Mouse (Mus musculus): ENCODE data around the gene Zfp534. TPM values are rescaled to one million over a fixed set of nuclear protein-coding genes. Genes with fewer than 3 reads are reported as not detected.

Zfp534 gene
- polyA plus RNA-seq, 1 experiment from 2014 or later: not detected

Other genes with a start within 250 kb of the Zfp534 start
- gene Zfp982, start 210.1 kb downstream of the Zfp534 start, polyA plus RNA-seq (2014; fragmentation: Nextera tagmentation; extraction: Ambion mirVana): 8.6 and 9.7 TPM in 2 replicates
- 0.52 and 0.61 TPM in 2 replicates for gene Gm16503, start 162.3 kb downstream of the Zfp534 start, polyA plus RNA-seq (2014; fragmentation: Nextera tagmentation; extraction: Ambion mirVana)
- gene Zfp985, start 149.3 kb downstream of the Zfp534 start, polyA plus RNA-seq (2014; fragmentation: Nextera tagmentation; extraction: Ambion mirVana): 0.07 and 0.19 TPM in 2 replicates
- gene Zfp979, start 60.0 kb downstream of the Zfp534 start, polyA plus RNA-seq (2014; fragmentation: Nextera tagmentation; extraction: Ambion mirVana): 5.7 TPM in 2 replicates
- 9.8 and 11.6 TPM in 2 replicates for gene Zfp984, start 107.2 kb upstream of the Zfp534 start, polyA plus RNA-seq (2014; fragmentation: Nextera tagmentation; extraction: Ambion mirVana)
- gene Zfp933, start 145.8 kb upstream of the Zfp534 start, polyA plus RNA-seq (2014; fragmentation: Nextera tagmentation; extraction: Ambion mirVana): 4.9 and 6.9 TPM in 2 replicates
- 23.9 and 24.9 TPM in 2 replicates for gene Miip, start 166.3 kb upstream of the Zfp534 start, polyA plus RNA-seq (2014; fragmentation: Nextera tagmentation; extraction: Ambion mirVana)
- 7.2 and 10.8 TPM in 2 replicates for gene Fv1, start 166.4 kb upstream of the Zfp534 start, polyA plus RNA-seq (2014; fragmentation: Nextera tagmentation; extraction: Ambion mirVana)
- 61.8 and 95.4 TPM in 2 replicates for gene Mfn2, start 202.2 kb upstream of the Zfp534 start, polyA plus RNA-seq (2014; fragmentation: Nextera tagmentation; extraction: Ambion mirVana)
- 40.1 and 50.2 TPM in 2 replicates for gene Plod1, start 234.2 kb upstream of the Zfp534 start, polyA plus RNA-seq (2014; fragmentation: Nextera tagmentation; extraction: Ambion mirVana)
- gene 2510039O18Rik, start 238.3 kb upstream of the Zfp534 start, polyA plus RNA-seq (2014; fragmentation: Nextera tagmentation; extraction: Ambion mirVana): 16.4 and 16.5 TPM in 2 replicates